Mouse (Mus musculus) embryonic fibroblast, embryonic 13.5 days (primary cell): ENCODE results near the gene Spem2.

Experiments
- CTCF ChIP-seq: IDR thresholded peaks from 2 replicates; pipeline ENCODE4 v1.5.1; 2011; ENCODE audit warnings: mild to moderate bottlenecking, control low read depth, low read length, moderate library complexity, borderline replicate concordance; ENCODE audit not compliant: insufficient read depth
- POLR2A ChIP-seq: IDR thresholded peaks from 2 replicates; pipeline ENCODE4 v1.6.1; 2011; ENCODE audit warnings: low read depth, mild to moderate bottlenecking, control low read depth, low read length, moderate library complexity

GRCm38 (mm10) chr11:69836703-69837576, 18.7 kb upstream of the Spem2 start:
- TF ChIP-seq POLR2A (no peak), CTCF (no peak)
